In genomic region chr2:102049866-102050550, GRCm38 (mm10) we compare ENCODE assay signal across 10 mouse cellular contexts.
DNase-seq lines count a peak whose midpoint lies in the region; ATAC-seq and TF ChIP-seq lines count a peak whose summit lies in the region.
"Had no signal": no experiment of that assay in that cellular context is flagged by ENCODE, and none has a peak within 500 bp of the region (broad histone marks: within the 10 kb centered on the region; RNA-seq: fewer than 3 reads in every experiment).

No protein-coding gene starts in this region.

- peaks cover 42% of the 10 kb centered on the region for H3K4me1 ChIP-seq in hindbrain, embryonic 10.5 days (replicated peaks)
- peaks cover 44% of the 10 kb centered on the region for H3K4me1 ChIP-seq in neural tube, embryonic 13.5 days (replicated peaks)
- H3K4me1 ChIP-seq in kidney, adult 2 months (ENCODE audit: control insufficient read depth, insufficient read depth, low read length): peaks cover 17% of the 10 kb centered on the region

- H3K27ac ChIP-seq in hindbrain, embryonic 10.5 days: peak overlapping the region; percentile 66; the same call in 1 of the 2 replicates
- peak overlapping the region; percentile 33; the same call in 1 of the 2 replicates for H3K27ac ChIP-seq in neural tube, embryonic 13.5 days (replicated peaks)
- no peak overlapping the region for H3K27ac ChIP-seq in kidney, adult 2 months (ENCODE audit: insufficient read depth, low read depth, low read length)

- H3K36me3 ChIP-seq in hindbrain, embryonic 10.5 days: peaks cover 26% of the 10 kb centered on the region
- H3K36me3 ChIP-seq in neural tube, embryonic 13.5 days: peaks cover 11% of the 10 kb centered on the region; the same call in 1 of the 2 replicates
- no peaks in the 10 kb centered on the region for H3K36me3 ChIP-seq in kidney, adult 2 months (ENCODE audit: control insufficient read depth, insufficient read depth, low read length)

- H3K27me3 ChIP-seq in hindbrain, embryonic 10.5 days (ENCODE audit: insufficient read depth, poor library complexity, severe bottlenecking): no peaks in the 10 kb centered on the region
- H3K27me3 ChIP-seq in neural tube, embryonic 13.5 days: no peaks in the 10 kb centered on the region
- H3K27me3 ChIP-seq in kidney, adult 2 months (replicated peaks; ENCODE audit: control insufficient read depth, insufficient read depth, low read length): no peaks in the 10 kb centered on the region

- TF ChIP-seq POLR2A in kidney, adult 2 months (IDR thresholded peaks at IDR 0.05; ENCODE audit: low read depth, low read length): no peak

- DNase-seq in embryo, embryonic 11 days: peak; percentile 30
- DNase-seq in embryo, embryonic 10.5 days (ENCODE audit: low spot score): no peak
- peak; percentile 47 for DNase-seq in NIH3T3 (ENCODE audit: low read depth)
- DNase-seq in hindbrain, embryonic 10.5 days (ENCODE audit: low spot score): no peak
- DNase-seq in urinary bladder, postnatal 10 days (ENCODE audit: low spot score): no peak
- no peak for DNase-seq in kidney, adult 2 months
- no peak for DNase-seq in frontal cortex, postnatal 10 days (ENCODE audit: low spot score in 2 of 2)
- DNase-seq: adrenal gland, postnatal 25 days; left cerebral cortex, postnatal 4 days had no signal

- 74% methylated on average over 10 of the region's 10 CpGs for WGBS in hindbrain, embryonic 10.5 days
- 39% methylated on average over 10 of the region's 10 CpGs for WGBS in neural tube, embryonic 13.5 days
- WGBS in kidney, adult 2 months: 54% methylated on average over 10 of the region's 10 CpGs

- no peak for TF ChIP-seq CTCF in kidney, adult 2 months (conservative IDR thresholded peaks at IDR 0.05; ENCODE audit: insufficient read depth, insufficient read length, low read depth, low read length)

- H3K4me3 ChIP-seq in hindbrain, embryonic 10.5 days: no peak overlapping the region
- H3K4me3 ChIP-seq in neural tube, embryonic 13.5 days: no peak overlapping the region
- H3K4me3 ChIP-seq in kidney, adult 2 months (ENCODE audit: insufficient read depth, low read depth, low read length): no peak overlapping the region

- H3K9me3 ChIP-seq in hindbrain, embryonic 10.5 days: no peaks in the 10 kb centered on the region
- H3K9me3 ChIP-seq in neural tube, embryonic 13.5 days: no peaks in the 10 kb centered on the region

- H3K4me2 ChIP-seq in neural tube, embryonic 13.5 days: no peak overlapping the region

- 0 out of 2 replicates have a peak overlapping the region, but pooled peaks have one; percentile 31 for H3K9ac ChIP-seq in neural tube, embryonic 13.5 days

- ATAC-seq in neural tube, embryonic 13.5 days (ENCODE audit: low read depth): 0 out of 2 replicates have a peak, but pooled peaks have one; percentile 27

Comparison
In these comparisons a context has a peak if more than half of its experiments do, and no peak if none do; other contexts are left out.
1. DNase-seq: peak in embryo, embryonic 11 days (single experiment) and NIH3T3 (single experiment); none in embryo, embryonic 10.5 days (single experiment), hindbrain, embryonic 10.5 days (single experiment), urinary bladder, postnatal 10 days (single experiment), kidney, adult 2 months (single experiment) and frontal cortex, postnatal 10 days (0 of 2).